Mouse (Mus musculus): ENCODE measurements around the gene Trmt112. TPM values are rescaled to one million over a fixed set of nuclear protein-coding genes. Genes with fewer than 3 reads are reported as not detected.
A peak's percentile ranks its signal among the peaks of the same experiment; 100 is the strongest.

Gene Trmt112
- total RNA-seq, 1 experiment from 2014 or later: 108 TPM

GRCm38 (mm10) chr19:6925611-6926329 lies 16.3 kb downstream of the Trmt112 start:
- no peak for DNase-seq

- DNase-seq: no peak
Measured at GRCm38 (mm10) chr19:6926559-6927255, 17.2 kb downstream of the Trmt112 start.

DNA sequence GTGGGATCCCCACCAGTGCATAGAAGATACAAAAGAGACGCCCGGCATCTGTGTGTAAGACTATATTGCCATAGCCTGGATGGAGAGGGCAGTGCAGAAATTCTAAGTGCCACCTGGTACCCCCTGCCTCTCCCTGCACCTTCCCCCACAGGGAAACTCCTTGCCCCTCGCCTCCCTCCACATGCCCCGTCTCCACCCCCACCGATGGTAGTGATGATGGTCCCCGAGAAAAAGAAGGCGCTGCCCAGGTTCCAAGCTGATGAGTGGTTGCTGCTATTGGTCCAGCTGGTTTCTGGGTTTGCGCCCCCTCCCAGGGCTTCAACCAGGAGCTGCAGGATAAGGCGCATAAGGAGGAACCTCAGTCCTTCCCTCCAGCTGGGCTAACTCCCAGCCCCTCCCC lies 18.6 kb downstream of the Trmt112 start:
- no peak for DNase-seq

DNA sequence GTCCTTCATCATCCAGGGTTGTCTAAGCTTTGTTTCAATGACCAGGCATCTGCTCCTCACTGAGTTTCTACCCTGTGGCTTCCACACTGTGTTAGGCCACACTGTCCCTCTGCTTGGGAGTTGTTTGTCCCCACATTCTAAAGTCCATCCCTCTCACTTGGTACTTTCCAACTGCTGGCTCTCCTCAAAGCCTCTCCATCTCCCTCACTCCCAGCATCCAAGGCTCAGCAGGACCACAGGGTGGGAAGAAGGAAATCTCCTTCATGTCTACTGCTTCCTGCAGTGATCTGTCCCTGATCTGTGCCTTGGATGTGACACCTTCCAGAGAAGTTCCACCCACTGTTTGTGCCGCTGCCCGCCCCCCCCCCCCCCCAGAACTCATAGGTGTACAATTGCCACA lies 21.5 kb downstream of the Trmt112 start:
- DNase-seq: no peak

DNA sequence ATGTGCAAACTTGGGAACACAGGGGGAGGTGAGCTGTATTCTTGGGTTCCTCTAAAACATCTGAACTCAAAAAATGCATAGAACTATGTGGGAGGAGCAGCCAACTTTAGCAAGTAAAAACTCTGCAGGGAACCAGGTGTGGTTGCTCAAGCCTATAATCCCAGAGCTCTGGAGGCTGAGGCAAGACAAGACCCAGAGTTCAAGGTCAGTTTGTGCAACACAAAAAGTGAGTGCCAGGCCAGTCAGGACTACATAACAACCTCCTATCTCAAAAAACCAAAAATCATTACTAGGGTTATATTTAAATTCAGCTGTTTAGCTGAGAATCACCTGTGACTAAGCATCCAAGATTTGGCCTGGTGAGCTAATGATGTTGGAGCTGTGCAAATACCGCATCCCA lies 22.5 kb downstream of the Trmt112 start:
- DNase-seq: no peak

DNA sequence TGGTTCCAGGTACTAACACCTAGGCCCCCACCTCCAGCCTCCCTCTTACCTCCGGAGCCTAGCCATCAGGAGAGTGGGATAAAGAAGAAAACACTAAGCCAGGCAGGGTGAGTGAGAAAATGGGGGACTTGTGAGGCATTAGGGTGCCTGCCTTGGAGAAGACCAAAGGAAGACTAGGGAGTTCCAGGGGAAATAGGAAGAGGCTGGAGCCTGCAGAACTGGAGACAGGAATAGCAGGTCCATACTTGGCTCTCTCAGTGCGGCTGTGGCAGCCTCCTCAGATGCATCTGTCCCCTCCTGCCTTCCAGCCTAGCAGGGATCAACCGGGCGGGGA lies 23.6 kb downstream of the Trmt112 start:
- DNase-seq: no peak

DNA sequence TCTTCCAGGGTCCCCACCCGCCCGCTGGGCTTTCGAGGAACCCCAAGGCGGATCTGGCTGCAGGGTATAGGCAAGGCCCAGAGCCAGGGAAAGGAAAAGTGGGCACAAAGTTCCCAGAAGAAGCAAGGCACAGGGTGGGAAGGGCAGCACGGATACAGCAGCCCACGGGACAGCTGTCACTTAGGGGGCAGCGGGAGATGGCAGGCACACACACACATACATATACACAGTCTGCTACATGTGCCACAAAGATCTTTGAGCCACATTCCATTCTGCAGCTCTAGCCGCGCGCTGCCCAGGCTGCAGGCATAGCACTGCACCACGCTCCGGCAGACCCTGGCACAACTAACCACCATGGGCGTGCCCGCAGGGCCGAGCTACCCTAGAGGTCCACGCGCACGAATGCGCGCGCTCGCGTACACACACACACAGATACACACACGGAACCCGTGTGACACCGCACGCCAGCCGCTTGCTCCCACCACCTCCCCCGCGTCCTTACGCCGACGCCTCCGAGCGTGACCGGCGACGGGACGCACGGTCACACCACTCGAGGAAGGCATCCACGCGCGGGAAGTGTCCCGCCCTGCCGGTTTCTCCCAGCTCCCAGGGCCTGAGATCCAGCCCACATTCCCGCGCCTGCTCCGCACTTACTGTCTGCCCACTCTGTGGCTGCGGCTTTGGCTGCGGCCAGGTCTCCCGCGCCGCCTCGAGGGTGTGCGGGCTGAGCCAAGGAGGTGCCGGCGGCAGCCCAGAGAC lies 24.1 kb downstream of the Trmt112 start:
- DNase-seq: no peak

- no peak for DNase-seq
Measured at GRCm38 (mm10) chr19:6934195-6934977, 24.9 kb downstream of the Trmt112 start, which contains the start of gene Kcnk4. TSS of gene Kcnk4 (minus strand) at chr19:6934515.

DNA sequence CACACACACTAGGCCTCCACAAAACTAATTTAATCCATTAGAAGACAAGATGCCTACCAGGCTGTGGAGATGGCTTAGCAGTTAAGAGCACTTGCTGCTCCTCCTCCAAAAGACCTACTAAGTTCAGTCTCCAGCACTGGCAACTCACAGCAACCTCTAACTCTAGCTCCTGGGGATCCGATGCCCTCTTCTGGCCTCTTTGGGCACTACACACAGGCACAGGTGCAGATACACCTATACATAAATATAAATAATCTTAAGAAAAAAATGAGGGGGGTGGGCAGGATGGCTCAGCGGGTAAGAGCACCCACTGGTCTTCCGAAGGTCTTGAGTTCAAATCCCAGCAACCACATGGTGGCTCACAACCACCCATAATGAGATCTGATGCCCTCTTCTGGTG lies 26.8 kb downstream of the Trmt112 start:
- no peak for DNase-seq

- no peak for DNase-seq
Measured at GRCm38 (mm10) chr19:6937541-6938465, 28.3 kb downstream of the Trmt112 start.

- DNase-seq: no peak
Measured at GRCm38 (mm10) chr19:6939106-6940002, 29.9 kb downstream of the Trmt112 start.

DNA sequence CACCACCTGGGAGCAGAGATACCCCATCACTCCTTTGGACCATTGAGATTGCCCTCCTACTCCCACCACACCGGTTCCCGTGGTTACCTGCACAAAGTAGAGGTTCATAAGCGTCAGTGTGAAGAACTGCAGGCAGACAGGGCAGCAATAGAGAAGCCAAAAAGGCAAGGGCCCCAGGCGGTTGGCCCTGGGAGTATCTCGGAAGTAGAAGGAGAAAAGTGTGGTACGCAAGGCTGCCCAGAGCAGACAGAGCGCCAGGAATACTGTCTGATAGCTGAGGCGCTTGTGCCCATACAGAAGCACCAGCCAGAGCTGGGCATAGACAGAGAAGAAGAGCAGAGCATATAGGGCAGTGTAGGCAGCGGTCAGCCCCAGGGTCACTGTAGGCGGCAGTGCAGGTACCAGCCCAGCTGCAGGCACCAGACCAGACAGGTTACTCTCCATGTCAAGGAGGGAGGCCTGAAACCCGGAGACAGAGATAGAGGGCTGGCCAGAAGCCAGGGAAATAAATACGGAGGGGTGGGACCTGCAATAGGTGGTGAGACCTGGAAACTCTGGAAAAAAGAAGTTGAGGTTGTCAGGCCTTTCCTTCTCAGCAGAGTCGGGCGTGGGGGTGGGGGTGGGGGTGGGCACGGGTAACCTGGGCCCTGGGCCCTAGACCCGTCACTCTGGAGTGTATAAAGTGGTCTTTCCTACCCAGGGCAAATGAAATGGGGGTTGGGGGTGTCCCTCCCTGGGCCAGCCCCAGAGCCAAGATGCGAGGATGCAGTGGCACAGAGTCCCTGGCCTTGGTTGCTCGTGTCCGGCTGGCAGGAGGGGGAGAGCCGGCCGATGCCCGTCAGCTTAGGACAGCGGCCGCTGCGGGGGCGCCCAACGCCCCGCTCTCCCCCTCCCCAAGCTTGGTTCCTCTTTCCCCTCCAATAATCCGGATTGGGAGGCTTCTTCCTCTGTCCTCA lies 31.2 kb downstream of the Trmt112 start:
- DNase-seq: no peak

DNA sequence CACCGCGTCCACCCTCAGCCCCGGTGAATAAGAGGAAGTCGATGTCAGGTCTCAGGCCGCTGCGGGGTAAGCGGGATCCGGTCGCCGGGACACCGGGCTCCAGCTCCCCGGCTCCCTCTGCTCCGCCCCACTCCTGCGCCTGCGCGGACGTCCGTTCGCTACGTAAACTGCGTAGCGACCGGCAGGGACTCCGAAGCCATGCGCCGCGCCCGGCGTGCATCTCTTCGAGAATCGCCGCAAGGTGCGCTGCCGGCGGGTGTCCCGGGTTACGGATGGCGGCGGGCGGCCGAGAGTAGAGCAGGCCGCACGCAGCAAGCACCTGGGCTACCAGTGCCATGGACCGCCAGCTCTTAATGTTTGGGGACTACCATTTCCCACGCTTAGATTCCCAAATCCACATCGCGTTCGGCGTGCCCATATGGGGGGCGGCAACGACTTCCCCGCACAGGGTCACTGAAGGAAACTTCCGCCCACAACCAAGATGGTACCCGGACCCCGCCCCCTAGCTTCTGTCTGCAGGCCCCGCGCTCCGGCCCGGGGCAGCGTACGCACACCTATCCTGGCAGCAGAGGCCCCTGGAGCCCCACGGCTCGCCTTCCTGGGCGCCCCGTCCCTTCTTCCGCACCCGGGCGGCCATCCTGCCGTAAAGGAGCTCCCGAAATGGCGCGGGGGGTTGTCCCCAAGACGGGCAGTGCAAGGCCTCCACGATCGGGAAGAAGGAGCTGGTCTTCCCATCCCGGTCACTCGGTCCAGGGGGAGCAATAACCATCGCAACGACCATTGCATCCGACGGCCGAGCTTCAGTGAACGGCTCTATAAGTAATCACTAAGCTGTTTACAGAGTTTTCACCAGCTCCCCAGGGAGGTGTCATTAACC lies 32.1 kb downstream of the Trmt112 start, which contains the start of gene Bad:
Gene Bad, plus strand, starts transcription at position 490 of the 877 bp plus-strand sequence.
- peak; percentile 97 for DNase-seq

GRCm38 (mm10) chr19:6942249-6942691 lies 32.8 kb downstream of the Trmt112 start, which contains the start of gene Gpr137:
TSS of gene Gpr137 (minus strand) at chr19:6942480.
- DNase-seq: peak; percentile 94

DNA sequence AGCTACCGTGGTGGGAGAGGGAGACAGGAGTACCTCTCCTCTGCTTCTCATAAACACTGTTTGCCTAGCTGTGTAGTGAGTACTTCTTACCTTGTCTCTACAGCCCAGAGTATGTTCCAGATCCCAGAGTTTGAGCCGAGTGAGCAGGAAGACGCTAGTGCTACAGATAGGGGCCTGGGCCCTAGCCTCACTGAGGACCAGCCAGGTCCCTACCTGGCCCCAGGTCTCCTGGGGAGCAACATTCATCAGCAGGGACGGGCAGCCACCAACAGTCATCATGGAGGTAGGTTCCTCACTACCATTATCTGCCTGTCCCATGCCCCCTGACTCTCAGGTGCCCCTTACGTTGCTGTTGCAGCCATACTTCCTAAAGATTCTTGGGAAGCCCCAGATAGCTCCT lies 33.3 kb downstream of the Trmt112 start:
- no peak for DNase-seq

- no peak for DNase-seq
Measured at GRCm38 (mm10) chr19:6943709-6944108, 34.2 kb downstream of the Trmt112 start.

GRCm38 (mm10) chr19:6947742-6948141 lies 38.2 kb downstream of the Trmt112 start:
- no peak for DNase-seq

GRCm38 (mm10) chr19:6948186-6948585 lies 38.7 kb downstream of the Trmt112 start:
- DNase-seq: no peak

Measured in adrenal gland, postnatal 25 days (tissue).